Mouse (Mus musculus) A20 (cell line): ENCODE data around the gene Enah.

Experiments used
- DNase-seq: peaks from one replicate; pipeline ENCODE4 v3.0.0-alpha.2; 2011; ENCODE audit warnings: low read depth, low spot score

The Enah gene

GRCm38 (mm10) chr1:182019926-182020801 lies at the start of gene Enah:
Enah (minus strand) TSS chr1:182019990.
- DNase-seq: peak; percentile 54

GRCm38 (mm10) chr1:182068136-182068535 lies 48.3 kb upstream of the Enah start:
- no peak for DNase-seq

GRCm38 (mm10) chr1:182066527-182067465 lies 47.0 kb upstream of the Enah start:
- DNase-seq: no peak

- no peak for DNase-seq
These were observed 43.9 kb upstream of the Enah start for GRCm38 (mm10) chr1:182063716-182064115.

- DNase-seq: no peak
These were observed 43.0 kb upstream of the Enah start for GRCm38 (mm10) chr1:182062801-182063200.

- no peak for DNase-seq
These were observed 41.4 kb upstream of the Enah start for GRCm38 (mm10) chr1:182061203-182061602.

GRCm38 (mm10) chr1:182059806-182060205 lies 40.0 kb upstream of the Enah start:
- no peak for DNase-seq

- DNase-seq: no peak
These were observed 38.2 kb upstream of the Enah start for GRCm38 (mm10) chr1:182057998-182058397.

GRCm38 (mm10) chr1:182055122-182055521 lies 35.3 kb upstream of the Enah start:
- DNase-seq: no peak

GRCm38 (mm10) chr1:182054651-182055050 lies 34.9 kb upstream of the Enah start:
- no peak for DNase-seq

- no peak for DNase-seq
These were observed 33.2 kb upstream of the Enah start for GRCm38 (mm10) chr1:182052973-182053372.

- DNase-seq: no peak
These were observed 32.6 kb upstream of the Enah start for GRCm38 (mm10) chr1:182052385-182052784.

GRCm38 (mm10) chr1:182049813-182050212 lies 30.0 kb upstream of the Enah start:
- no peak for DNase-seq

- no peak for DNase-seq
These were observed 28.3 kb upstream of the Enah start for GRCm38 (mm10) chr1:182048101-182048500.

- no peak for DNase-seq
These were observed 27.4 kb upstream of the Enah start for GRCm38 (mm10) chr1:182047016-182047690.

GRCm38 (mm10) chr1:182045208-182045607 lies 25.4 kb upstream of the Enah start:
- DNase-seq: no peak

- DNase-seq: no peak
These were observed 20.7 kb upstream of the Enah start for GRCm38 (mm10) chr1:182040538-182040937.

GRCm38 (mm10) chr1:182031757-182032156 lies 12.0 kb upstream of the Enah start:
- DNase-seq: no peak

- no peak for DNase-seq
These were observed 11.3 kb upstream of the Enah start for GRCm38 (mm10) chr1:182031066-182031465.

- DNase-seq: no peak
These were observed 10.3 kb upstream of the Enah start for GRCm38 (mm10) chr1:182029989-182030649.
